Mouse (Mus musculus) liver, postnatal 0 days (tissue): ENCODE measurements around the gene Hrasls5. TPM values are rescaled to one million over a fixed set of nuclear protein-coding genes. Genes with fewer than 3 reads are reported as not detected.

Experiments used
- ATAC-seq: fragments of 200-750 bp; cut with Nextera tagmentation; 2 replicates; pipeline ENCODE4 v1.8.0; 2017; ENCODE audit warnings: mild to moderate bottlenecking, moderate library complexity
- DNase-seq: peaks from one replicate; pipeline ENCODE4 v3.0.0-alpha.2; 2016
- H3K27ac ChIP-seq: fragments of 300-500 bp; sonication (generic); 2 replicates; pipeline ENCODE4 v1.5.1; 2014; ENCODE audit warnings: antibody characterized with exemption, moderate library complexity, mild to moderate bottlenecking, low read depth
- H3K27me3 ChIP-seq: fragments of 300-500 bp; sonication (generic); 2 replicates; pipeline ENCODE4 v1.6.1; 2014; ENCODE audit warnings: low read length, control low read depth, mixed read lengths; ENCODE audit not compliant: insufficient read depth
- H3K36me3 ChIP-seq: fragments of 300-500 bp; sonication (generic); replicated peaks from 2 replicates; pipeline ENCODE4 v1.6.1; 2014; ENCODE audit warnings: mild to moderate bottlenecking, control low read depth, low read length, moderate library complexity, mixed read lengths; ENCODE audit not compliant: insufficient read depth
- H3K4me1 ChIP-seq: fragments of 300-500 bp; sonication (generic); 2 replicates; pipeline ENCODE4 v1.6.1; 2014; ENCODE audit warnings: antibody characterized with exemption, mild to moderate bottlenecking, control low read depth; ENCODE audit not compliant: insufficient read depth
- H3K4me2 ChIP-seq: fragments of 300-500 bp; sonication (generic); 2 replicates; pipeline ENCODE4 v1.6.1; 2014; ENCODE audit warnings: low read depth, mild to moderate bottlenecking, low read length, moderate library complexity, mixed read lengths
- H3K4me3 ChIP-seq: fragments of 300-500 bp; sonication (generic); 2 replicates; pipeline ENCODE4 v1.5.1; 2014; ENCODE audit warnings: low read depth, low read length
- H3K9ac ChIP-seq: fragments of 300-500 bp; sonication (generic); replicated peaks from 2 replicates; pipeline ENCODE4 v1.6.1; 2014; ENCODE audit warnings: mild to moderate bottlenecking, moderate library complexity
- H3K9me3 ChIP-seq: fragments of 300-500 bp; sonication (generic); 2 replicates; pipeline ENCODE4 v1.6.1; 2016; ENCODE audit warnings: mild to moderate bottlenecking, control low read depth, low read length, mixed read lengths
- CTCF ChIP-seq: sonication (generic); IDR thresholded peaks from 2 replicates; pipeline ENCODE4 v1.5.1; 2016; ENCODE audit warnings: antibody characterized with exemption, low read depth
- EP300 ChIP-seq: IDR thresholded peaks from 2 replicates; pipeline ENCODE4 v1.6.1; 2016; ENCODE audit warnings: antibody characterized with exemption, low read depth, mild to moderate bottlenecking
- WGBS: fragments of 180-500 bp; shearing (Covaris S2); extraction: QIAGEN DNeasy Blood & Tissue Kit; methylation state at CpG from one replicate; pipeline ENCODE4 v1.1.7; 2014; ENCODE audit not compliant: insufficient replicate concordance; 5-methylcytosine and 5-hydroxymethylcytosine counted together
- polyA plus RNA-seq: library from polyadenylated mRNA; unstranded; fragments of >200 nt; fragmentation: Nextera tagmentation; extraction: Ambion mirVana; gene quantifications from 2 replicates; pipeline ENCODE4 v1.2.1, GENCODE M21; 2015

Hrasls5 gene
- polyA plus RNA-seq, 1 experiment from 2014 or later, result not detected

GRCm38 (mm10) chr19:7585764-7586163 lies 26.6 kb upstream of the Hrasls5 start:
- Histone ChIP-seq H3K4me3 (no peak overlapping the region), H3K27me3 (no peaks in the 10 kb centered on the region), H3K4me1 (peaks cover 3% of the 10 kb centered on the region; the same call in 1 of the 2 replicates), H3K9me3 (no peaks in the 10 kb centered on the region), H3K27ac (no peak overlapping the region), H3K36me3 (no peaks in the 10 kb centered on the region; the same call in none of the 2 replicates), H3K9ac (no peak overlapping the region), H3K4me2 (no peak overlapping the region)
- DNase-seq, result no peak
- no peak for ATAC-seq
- TF ChIP-seq EP300 (no peak), CTCF (no peak)
- 82% methylated on average over 6 of the region's 6 CpGs for WGBS

GRCm38 (mm10) chr19:7590795-7591194 lies 21.5 kb upstream of the Hrasls5 start:
- Histone ChIP-seq H3K9ac (no peak overlapping the region), H3K4me3 (no peak overlapping the region), H3K27ac (no peak overlapping the region), H3K9me3 (no peaks in the 10 kb centered on the region), H3K36me3 (no peaks in the 10 kb centered on the region; the same call in 1 of the 2 replicates), H3K4me1 (no peaks in the 10 kb centered on the region), H3K4me2 (no peak overlapping the region), H3K27me3 (no peaks in the 10 kb centered on the region)
- TF ChIP-seq EP300 (no peak), CTCF (no peak)
- DNase-seq, result no peak
- ATAC-seq, result no peak

- DNase-seq (no peak), ATAC-seq (no peak)
- Histone ChIP-seq H3K9ac (no peak overlapping the region), H3K9me3 (no peaks in the 10 kb centered on the region), H3K27ac (no peak overlapping the region), H3K27me3 (no peaks in the 10 kb centered on the region), H3K4me2 (no peak overlapping the region), H3K36me3 (no peaks in the 10 kb centered on the region), H3K4me3 (no peak overlapping the region), H3K4me1 (no peaks in the 10 kb centered on the region)
- WGBS, result 51% methylated on average over 3 of the region's 3 CpGs
- TF ChIP-seq CTCF (no peak), EP300 (no peak)
Measured at GRCm38 (mm10) chr19:7592018-7592417, 20.3 kb upstream of the Hrasls5 start.

GRCm38 (mm10) chr19:7595534-7595933 lies 16.8 kb upstream of the Hrasls5 start:
- Histone ChIP-seq H3K9me3 (no peaks in the 10 kb centered on the region), H3K4me2 (no peak overlapping the region), H3K36me3 (no peaks in the 10 kb centered on the region), H3K4me1 (no peaks in the 10 kb centered on the region), H3K27me3 (no peaks in the 10 kb centered on the region), H3K4me3 (no peak overlapping the region), H3K9ac (no peak overlapping the region), H3K27ac (no peak overlapping the region)
- TF ChIP-seq EP300 (no peak), CTCF (peak; percentile 77)
- DNase-seq, result peak; percentile 30
- WGBS, result 17% methylated on average over 2 of the region's 2 CpGs
- no peak for ATAC-seq

- H3K4me1 ChIP-seq, result no peaks in the 10 kb centered on the region
- no peak overlapping the region for H3K4me2 ChIP-seq
- no peak overlapping the region for H3K4me3 ChIP-seq
- no peak overlapping the region for H3K27ac ChIP-seq
- no peaks in the 10 kb centered on the region for H3K36me3 ChIP-seq
- H3K9ac ChIP-seq, result no peak overlapping the region
- TF ChIP-seq EP300 (no peak), CTCF (no peak)
- no peaks in the 10 kb centered on the region for H3K9me3 ChIP-seq
- ATAC-seq (no peak), DNase-seq (no peak)
- 50% methylated on average over 4 of the region's 4 CpGs for WGBS
- H3K27me3 ChIP-seq, result no peaks in the 10 kb centered on the region
Measured at GRCm38 (mm10) chr19:7598481-7598880, 13.9 kb upstream of the Hrasls5 start.

GRCm38 (mm10) chr19:7601551-7601950 lies 10.8 kb upstream of the Hrasls5 start:
- no peaks in the 10 kb centered on the region for H3K9me3 ChIP-seq
- no peak overlapping the region for H3K4me3 ChIP-seq
- TF ChIP-seq EP300 (no peak), CTCF (no peak)
- H3K27ac ChIP-seq, result no peak overlapping the region
- no peaks in the 10 kb centered on the region for H3K36me3 ChIP-seq
- no peak for ATAC-seq
- H3K9ac ChIP-seq, result no peak overlapping the region
- no peak overlapping the region for H3K4me2 ChIP-seq
- 78% methylated on average over 4 of the region's 4 CpGs for WGBS
- peaks cover 5% of the 10 kb centered on the region; the same call in 1 of the 2 replicates for H3K27me3 ChIP-seq
- H3K4me1 ChIP-seq, result peaks cover 4% of the 10 kb centered on the region
- no peak for DNase-seq

- DNase-seq (no peak), ATAC-seq (no peak)
- Histone ChIP-seq H3K9ac (no peak overlapping the region), H3K27ac (no peak overlapping the region), H3K27me3 (peaks cover 7% of the 10 kb centered on the region; the same call in 1 of the 2 replicates), H3K36me3 (no peaks in the 10 kb centered on the region), H3K4me1 (peaks cover 8% of the 10 kb centered on the region), H3K4me2 (no peak overlapping the region), H3K9me3 (no peaks in the 10 kb centered on the region), H3K4me3 (no peak overlapping the region)
- TF ChIP-seq CTCF, result no peak
- no peak for TF ChIP-seq EP300
- 81% methylated on average over 10 of the region's 10 CpGs for WGBS
Measured at GRCm38 (mm10) chr19:7604107-7604506, 8.2 kb upstream of the Hrasls5 start.
